Mouse (Mus musculus) adrenal gland, postnatal 10 days (tissue): ENCODE results near the gene B3gnt3. TPM values are rescaled to one million over a fixed set of nuclear protein-coding genes. Genes with fewer than 3 reads are reported as not detected.
"Not testable (repeated sequence)": the region's sequence is repeated elsewhere in the genome, so short reads cannot be mapped to it uniquely, and the experiment has no call there.

ENCODE experiments used
- DNase-seq: peaks from one replicate; pipeline ENCODE4 v3.0.0; 2021; ENCODE audit warnings: mixed read lengths
- long read RNA-seq, 2 experiments: library from polyadenylated mRNA; stranded (forward); transcript quantifications; one replicate each; pipeline ENCODE4 v2.0.0; 2021
- total RNA-seq, 2 experiments: library from RNA; stranded (reverse); gene quantifications; 2 replicates each; pipeline ENCODE4 v1.2.3; 2021

B3gnt3 gene
- 1 to 10 TPM; 6.4 to 6.7 TPM for total RNA-seq
- long read RNA-seq, experiment 1, partial matches to known transcripts: 1 of 6 reads
- long read RNA-seq, experiment 1, other reads (novel, unspliced or antisense): 1 of 6 reads
- long read RNA-seq, experiment 2, transcript B3gnt3-201 (3 exons, 3,055 nt): major isoform, 6 of 10 reads
- long read RNA-seq, experiment 2, partial matches to known transcripts: 1 of 10 reads
- long read RNA-seq, experiment 2, other reads (novel, unspliced or antisense): 3 of 10 reads

GRCm38 (mm10) chr8:71701414-71702086 is at the start of gene B3gnt3:
Gene B3gnt3, minus strand, starts transcription at chr8:71701789.
- no peak for DNase-seq

GRCm38 (mm10) chr8:71749321-71750075 is 47.9 kb upstream of the B3gnt3 start:
- DNase-seq: not testable (repeated sequence)

GRCm38 (mm10) chr8:71747082-71747481 is 45.5 kb upstream of the B3gnt3 start:
- DNase-seq: not testable (repeated sequence)

DNA sequence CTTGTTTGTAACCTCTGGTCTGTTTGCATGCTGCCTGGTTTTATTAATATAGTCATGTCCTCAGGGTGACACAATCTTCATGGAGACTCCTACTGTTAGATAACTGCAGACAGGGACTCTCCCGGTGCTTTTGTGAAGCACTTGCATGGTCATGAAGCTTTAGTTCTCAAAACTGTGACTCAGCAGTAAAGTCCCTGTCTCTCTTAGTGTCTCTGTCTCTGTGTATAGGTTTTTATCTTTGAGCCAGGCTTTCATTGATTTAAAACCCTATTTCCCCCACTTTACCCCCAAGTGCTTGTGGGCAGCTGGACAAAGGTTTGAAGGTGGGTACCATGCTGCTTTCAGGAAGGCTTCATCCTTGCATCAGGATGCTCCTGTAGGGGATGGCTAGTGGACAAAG is 43.7 kb upstream of the B3gnt3 start:
- DNase-seq: no peak

DNA sequence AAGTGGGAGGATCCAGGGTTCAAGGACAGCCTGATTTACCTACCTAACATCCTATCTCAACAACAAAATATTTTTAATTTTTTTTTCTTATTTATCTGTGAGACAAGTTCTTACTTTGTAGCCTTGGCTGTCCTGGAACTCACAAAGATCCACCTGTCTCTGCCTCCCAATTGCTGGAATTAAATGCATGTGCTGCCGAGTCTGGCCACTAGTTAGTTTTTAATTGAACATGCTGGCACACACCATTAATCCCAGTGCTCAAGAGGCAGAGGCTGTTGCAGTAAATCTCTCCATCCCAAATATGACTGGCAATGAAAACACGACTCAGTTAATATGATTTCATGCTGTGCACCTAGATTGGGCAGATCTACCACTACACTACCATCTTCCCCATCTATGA is 41.2 kb upstream of the B3gnt3 start:
- no peak for DNase-seq

DNA sequence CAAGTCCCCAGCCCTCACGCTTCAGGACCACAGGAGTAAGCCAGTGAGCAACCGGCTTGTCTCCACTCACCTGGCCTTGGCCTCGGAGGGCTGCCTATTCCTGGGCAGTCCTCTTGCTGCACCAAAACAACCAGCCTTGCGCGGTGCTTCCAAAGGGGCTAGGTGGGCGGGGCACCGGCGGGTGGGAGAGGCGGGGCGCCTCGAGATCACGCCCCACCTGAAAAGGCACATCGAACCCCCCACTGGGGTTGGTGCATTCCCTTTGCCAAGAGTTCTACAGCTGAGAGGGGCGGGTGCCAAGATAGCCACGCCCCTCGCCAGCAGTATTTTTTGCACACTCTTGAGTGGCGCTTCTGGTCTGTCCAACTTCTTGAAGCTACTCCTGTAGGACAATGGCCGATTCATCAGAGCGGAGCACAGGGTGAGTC is 40.1 kb upstream of the B3gnt3 start:
- DNase-seq: peak; percentile 27

DNA sequence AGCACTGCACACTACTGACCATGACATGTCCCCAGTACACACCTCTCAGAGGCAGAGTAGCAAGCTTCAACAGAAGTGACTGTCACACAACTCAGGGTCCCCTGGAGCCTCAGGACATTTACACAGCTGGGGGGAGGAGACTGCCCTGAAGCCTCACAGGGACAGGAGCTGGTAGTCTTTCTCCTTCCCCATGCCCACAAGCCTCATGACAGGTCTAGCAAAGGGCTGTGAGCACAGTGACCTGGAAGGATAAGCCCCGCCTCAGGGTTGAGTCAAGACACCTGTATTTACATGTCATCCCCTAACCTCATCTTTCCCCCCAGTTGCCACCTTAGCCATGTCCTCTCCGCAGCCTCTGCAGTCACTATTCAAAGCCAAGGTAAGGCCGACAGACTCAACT is 39.6 kb upstream of the B3gnt3 start:
- no peak for DNase-seq

- DNase-seq: not testable (repeated sequence)
Measured at GRCm38 (mm10) chr8:71738316-71738715, 36.7 kb upstream of the B3gnt3 start.

DNA sequence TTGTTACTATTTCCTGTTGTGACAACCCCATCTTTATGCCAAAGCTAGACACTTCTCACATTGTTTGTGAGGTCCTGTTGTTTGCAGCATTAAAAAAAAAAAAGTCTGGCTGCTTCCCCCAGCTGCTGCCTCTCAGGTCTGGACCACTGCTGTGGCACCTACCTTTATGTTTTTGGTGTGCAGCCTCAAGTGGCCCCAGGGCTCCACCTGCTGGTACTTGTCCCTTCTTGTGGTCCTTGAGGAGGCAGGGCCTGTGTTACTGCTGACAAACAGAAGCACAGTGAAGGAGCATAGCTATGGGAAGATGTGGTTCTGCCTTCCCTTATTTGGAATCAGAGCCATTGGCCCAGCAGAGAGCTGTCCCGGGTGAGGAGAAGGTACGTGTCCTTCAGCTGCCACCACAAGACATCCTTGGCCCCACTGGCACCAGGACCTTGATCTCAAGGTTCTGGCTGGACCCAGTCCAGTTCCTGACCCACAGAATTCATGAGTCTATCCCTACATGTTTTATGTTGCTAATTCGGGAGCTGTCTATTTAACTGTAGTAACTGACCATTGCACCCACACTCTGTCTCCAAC is 30.2 kb upstream of the B3gnt3 start:
- DNase-seq: peak; percentile 64

DNA sequence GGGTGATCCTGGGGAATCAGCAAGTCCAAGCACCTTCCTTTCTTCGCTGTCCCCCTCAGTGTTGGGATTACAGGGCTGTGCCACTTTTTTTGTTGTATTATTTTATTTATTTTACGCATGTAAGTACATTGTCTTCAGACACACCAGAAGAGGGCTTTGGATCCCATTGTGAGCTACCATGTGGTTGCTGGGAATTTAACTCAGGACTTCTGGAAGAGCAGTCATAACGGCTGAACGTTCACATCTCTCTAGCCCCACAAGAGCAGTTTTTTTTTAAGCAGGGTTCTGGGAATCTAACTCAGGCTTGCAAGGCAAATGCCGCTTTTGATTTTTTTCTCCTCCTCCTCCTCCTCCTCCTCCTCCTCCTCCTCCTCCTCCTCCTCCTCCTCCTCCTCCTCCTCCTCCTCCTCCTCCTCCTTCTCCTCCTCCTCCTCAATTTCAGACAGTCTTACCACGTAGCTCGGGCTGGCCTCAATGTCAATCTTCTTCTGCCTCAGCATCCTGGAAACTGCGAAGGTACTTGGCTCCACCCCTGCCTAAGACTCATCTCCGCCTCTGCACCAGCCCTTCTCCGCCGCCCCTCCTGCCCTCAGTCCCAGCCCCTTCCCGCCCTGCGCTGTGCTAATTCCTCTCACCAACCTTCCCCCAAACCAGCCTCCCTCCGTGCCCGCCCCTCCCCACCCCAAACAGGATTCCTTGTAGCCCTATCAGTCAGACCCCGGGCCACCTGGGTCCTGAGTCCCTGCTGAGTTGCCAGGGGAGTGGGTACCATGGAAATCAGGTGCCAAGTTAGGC is 27.4 kb upstream of the B3gnt3 start:
- no peak for DNase-seq

- DNase-seq: no peak
Measured at GRCm38 (mm10) chr8:71728240-71728785, 26.7 kb upstream of the B3gnt3 start.

- DNase-seq: peak; percentile 83
Measured at GRCm38 (mm10) chr8:71725122-71725924, 23.7 kb upstream of the B3gnt3 start, which contains the start of gene Fcho1. Gene Fcho1, minus strand, starts transcription at chr8:71725716.

- DNase-seq: no peak
Measured at GRCm38 (mm10) chr8:71724389-71724788, 22.8 kb upstream of the B3gnt3 start.

GRCm38 (mm10) chr8:71723047-71723551 is 21.5 kb upstream of the B3gnt3 start:
- DNase-seq: no peak

DNA sequence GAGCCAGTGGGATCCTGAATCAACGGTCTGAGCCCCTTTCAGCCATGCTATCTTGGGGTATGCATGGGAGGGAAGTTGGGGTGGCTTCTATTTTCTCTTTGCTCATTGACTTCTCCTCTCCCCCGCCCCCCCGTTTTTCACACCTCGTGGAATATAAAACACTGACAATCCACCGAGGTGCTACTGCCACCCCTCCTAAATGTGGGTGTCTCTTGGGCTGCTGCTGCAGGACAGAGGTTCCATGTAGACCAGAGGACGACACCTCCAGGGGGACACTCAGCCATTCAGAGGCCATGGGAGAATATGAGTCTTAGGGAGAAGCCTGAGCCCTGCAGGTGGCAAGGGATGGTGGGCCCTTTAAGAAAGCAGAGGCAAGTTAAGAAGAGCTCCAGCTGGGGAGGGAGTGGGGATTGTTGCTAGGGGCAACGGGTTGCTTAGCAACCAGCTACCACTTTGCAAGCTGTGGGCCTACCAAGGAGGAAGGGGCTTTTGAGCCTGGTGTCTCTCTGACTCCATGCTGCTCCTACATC is 18.4 kb upstream of the B3gnt3 start:
- no peak for DNase-seq

- DNase-seq: no peak
Measured at GRCm38 (mm10) chr8:71719218-71719617, 17.6 kb upstream of the B3gnt3 start.

- no peak for DNase-seq
Measured at GRCm38 (mm10) chr8:71718252-71718651, 16.7 kb upstream of the B3gnt3 start.

DNA sequence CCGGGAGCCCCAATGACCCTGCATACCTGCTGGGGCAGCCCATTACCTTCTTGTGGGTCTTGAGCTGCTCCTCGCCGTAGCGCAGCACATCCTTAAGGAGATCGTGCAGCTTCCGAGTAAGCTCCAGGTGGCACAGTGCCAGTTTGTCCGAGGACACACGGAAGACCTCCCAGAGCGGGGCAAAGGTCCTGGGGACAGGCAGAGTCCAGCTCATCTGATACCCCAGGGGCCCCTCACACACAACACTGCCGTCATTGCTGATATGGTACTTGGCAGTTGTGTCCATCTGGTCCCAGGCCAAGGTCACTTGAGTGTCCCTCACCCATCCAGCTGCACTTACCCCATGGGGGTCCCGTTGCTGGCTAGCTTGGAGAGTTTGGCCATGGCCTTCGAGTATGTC is 15.5 kb upstream of the B3gnt3 start:
- DNase-seq: no peak

DNA sequence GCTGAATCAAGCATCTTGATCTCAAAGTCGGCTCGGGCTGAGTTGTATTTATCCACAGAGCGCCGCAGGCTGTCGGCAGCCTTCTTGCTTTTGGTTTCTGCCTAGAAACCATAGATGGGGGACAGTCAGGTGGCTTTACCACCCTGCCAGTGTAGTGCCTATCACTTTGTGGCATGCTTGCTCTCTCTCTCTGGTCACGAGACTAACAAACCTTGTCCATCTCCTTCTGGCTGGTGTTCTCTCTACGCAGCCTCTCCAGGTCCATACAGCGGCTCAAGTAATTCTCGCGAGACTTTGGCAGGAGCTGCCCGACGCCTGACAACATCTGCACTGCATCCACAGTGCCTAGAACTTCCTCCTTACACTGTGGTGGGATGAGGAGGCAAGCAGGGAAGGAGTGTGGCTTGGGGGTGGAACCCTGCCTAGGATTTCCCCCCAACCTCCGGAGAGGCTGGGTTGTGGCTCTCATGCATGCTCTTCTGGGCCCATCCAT is 15.0 kb upstream of the B3gnt3 start:
- no peak for DNase-seq

- DNase-seq: no peak
Measured at GRCm38 (mm10) chr8:71715531-71715930, 13.9 kb upstream of the B3gnt3 start.
